ENCODE assay signal across 28 mouse cellular contexts in the genomic region with DNA sequence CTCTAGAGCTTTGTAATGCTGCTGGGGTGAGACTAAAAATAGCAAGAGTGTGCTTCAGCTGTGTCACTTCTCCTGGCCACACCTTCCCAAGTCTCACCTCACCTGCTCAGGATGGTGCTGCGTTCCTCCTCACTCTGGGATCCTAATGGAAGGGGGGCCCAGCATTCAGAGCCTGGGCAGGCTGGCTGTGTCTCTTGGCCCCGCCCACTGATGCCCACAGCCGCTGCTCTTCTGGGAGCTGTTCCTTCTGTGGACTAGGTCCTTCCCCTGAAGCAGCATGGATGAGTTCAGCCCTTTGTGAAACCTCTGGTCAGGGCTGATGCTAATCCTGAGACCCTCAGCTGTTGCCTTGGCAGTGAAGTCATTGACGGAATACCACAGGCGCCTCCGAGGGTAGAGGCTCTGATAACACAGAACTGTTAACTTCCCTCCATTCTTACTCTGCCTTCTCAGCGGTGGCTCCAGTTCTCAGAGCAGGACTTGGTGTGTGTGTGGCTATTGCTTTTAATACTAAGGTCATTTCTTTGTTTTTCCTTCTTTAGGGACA. TPM values are rescaled to one million over a fixed set of nuclear protein-coding genes. Genes with fewer than 3 reads are reported as not detected.
"Had no signal": no experiment of that assay in that cellular context is flagged by ENCODE, and none has a peak within 500 bp of the region (broad histone marks: within the 10 kb centered on the region; RNA-seq: fewer than 3 reads in every experiment).

No protein-coding gene starts in this region.

- DNase-seq: gastrocnemius, postnatal 10 days; gastrocnemius, postnatal 25 days; heart, postnatal 10 days; heart, postnatal 4 days; kidney, adult 18-20 months; kidney, adult 8-10 months; kidney, postnatal 10 days; kidney, postnatal 25 days; kidney, postnatal 4 days had no signal

- H3K4me2 ChIP-seq: hindbrain, embryonic 12.5 days; hindbrain, embryonic 14.5 days; intestine, embryonic 15.5 days; limb, embryonic 12.5 days had no signal

- H3K27ac ChIP-seq: gastrocnemius, adult 2 months; hindbrain, embryonic 10.5 days; hindbrain, embryonic 12.5 days; hindbrain, embryonic 14.5 days; intestine, embryonic 15.5 days; layer of hippocampus, adult 2 months; left cerebral cortex, adult 2 months; limb, embryonic 10.5 days; limb, embryonic 12.5 days; liver, embryonic 14.5 days had no signal

- H3K27me3 ChIP-seq: intestine, embryonic 15.5 days had no signal

- ATAC-seq: hindbrain, embryonic 16.5 days; inflammation-experienced regulatory T-cells, adult 6 months; intestine, embryonic 15.5 days; intestine, postnatal 0 days had no signal

- H3K4me3 ChIP-seq: gastrocnemius, adult 2 months; hindbrain, embryonic 10.5 days; hindbrain, embryonic 12.5 days; intestine, embryonic 15.5 days; layer of hippocampus, adult 2 months; left cerebral cortex, adult 2 months; limb, embryonic 10.5 days; limb, embryonic 12.5 days had no signal

- H3K9ac ChIP-seq: hindbrain, embryonic 12.5 days; hindbrain, embryonic 14.5 days; intestine, embryonic 15.5 days; limb, embryonic 12.5 days; liver, embryonic 14.5 days had no signal

- H3K9me3 ChIP-seq: hindbrain, embryonic 10.5 days; hindbrain, embryonic 12.5 days; intestine, embryonic 15.5 days; limb, embryonic 10.5 days; limb, embryonic 12.5 days had no signal

RNA-seq across cellular contexts. Expression of a gene that starts 37.3 kb away (rescaled TPM):
- total RNA-seq: gastrocnemius, adult 2 months; gastrocnemius, postnatal 10 days; gastrocnemius, postnatal 25 days; gastrocnemius, postnatal 4 days; granulocyte monocyte progenitor cell, adult 5-6 weeks; heart, postnatal 10 days; heart, postnatal 25 days; heart, postnatal 4 days; layer of hippocampus, postnatal 25 days had no signal
- polyA plus RNA-seq: heart, embryonic 14.5 days; intestine, postnatal 0 days; liver, adult 2 months had no signal
